Mouse (Mus musculus): ENCODE measurements around the gene Htr3a. TPM values are rescaled to one million over a fixed set of nuclear protein-coding genes. Genes with fewer than 3 reads are reported as not detected.

Htr3a gene
- polyA plus RNA-seq (2012; rRNA removed): 0.69 and 0.87 TPM in 2 replicates

DNA sequence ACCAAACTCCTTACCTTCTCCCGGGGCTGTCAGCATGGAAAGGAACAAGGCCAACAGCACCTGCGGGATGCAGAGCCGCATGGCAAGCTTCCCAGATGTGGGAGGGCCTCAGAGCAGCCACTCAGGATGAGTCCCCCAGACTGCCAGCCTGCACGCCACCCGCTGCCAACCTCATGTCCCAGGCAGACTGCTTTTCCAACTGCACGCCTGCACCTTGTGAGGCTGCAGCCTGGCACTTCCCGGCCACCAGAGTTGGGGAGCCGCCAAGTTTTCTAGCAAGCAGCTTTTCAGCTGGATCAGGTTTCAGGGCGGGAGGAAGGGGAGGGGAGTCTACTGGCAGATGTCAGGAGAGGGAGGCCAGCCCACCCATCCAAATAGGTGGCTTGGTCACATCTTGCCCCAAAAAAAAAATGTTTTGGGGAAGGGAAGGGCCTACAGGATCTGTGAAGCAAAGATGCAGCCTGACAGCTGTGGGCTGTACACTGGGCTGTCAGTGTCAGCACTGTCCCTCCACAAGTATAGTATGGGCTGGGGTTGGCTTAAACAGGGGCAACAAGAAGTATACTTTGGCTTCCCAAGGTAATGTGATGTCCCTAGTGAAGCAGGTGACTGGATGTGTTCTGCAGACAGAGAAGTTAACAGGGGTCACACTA, at the start of gene Htr3a:
Gene Htr3a, minus strand, starts transcription at position 215 of the 653 bp plus-strand sequence.

Other genes with a start within 250 kb of the Htr3a start
- 2.8 and 3.0 TPM in 2 replicates for gene Zbtb16, start 74.9 kb downstream of the Htr3a start, polyA plus RNA-seq (2012; rRNA removed)
- 0.10 TPM in 1 of 2 replicates, not detected in the other for gene Htr3b, start 53.9 kb upstream of the Htr3a start, polyA plus RNA-seq (2012; rRNA removed)
- 0.84 and 3.2 TPM in 2 replicates for gene Usp28, start 74.3 kb upstream of the Htr3a start, polyA plus RNA-seq (2012; rRNA removed)
- gene Zw10, start 144.5 kb upstream of the Htr3a start, polyA plus RNA-seq (2012; rRNA removed): 1.5 and 2.3 TPM in 2 replicates
- gene Tmprss5, start 170.2 kb upstream of the Htr3a start, polyA plus RNA-seq (2012; rRNA removed): 3.7 and 6.5 TPM in 2 replicates

Data from stomach, adult 2 months (tissue).